Mouse (Mus musculus): ENCODE results near the gene Churc1. TPM values are rescaled to one million over a fixed set of nuclear protein-coding genes. Genes with fewer than 3 reads are reported as not detected.

Gene Churc1
- polyA plus RNA-seq, 1 experiment, result 25.6 TPM

DNA sequence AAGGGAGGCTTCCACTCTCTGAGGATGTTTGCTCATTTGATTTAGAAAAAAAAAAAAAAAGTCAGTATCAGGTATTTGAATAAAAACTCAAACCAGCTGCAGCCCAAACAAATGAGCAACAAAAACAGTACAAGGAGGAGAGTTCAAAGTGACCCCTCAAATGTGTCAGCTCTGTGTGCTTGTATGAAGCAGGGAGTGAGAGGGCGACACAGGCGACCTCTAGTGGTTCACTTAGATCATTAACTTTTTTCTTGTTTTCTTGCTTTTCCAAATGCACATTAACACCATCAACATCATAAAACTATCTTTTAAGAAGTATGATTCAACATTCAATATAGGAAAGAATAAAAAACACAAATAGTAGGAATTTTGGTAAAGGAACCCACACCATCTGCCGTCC is 67.4 kb downstream of the Churc1 start:
- 8% methylated on average over 3 of the region's 3 CpGs for WGBS
- Histone ChIP-seq H3K27ac (ENCODE audit: insufficient read depth, low read length) (no peak overlapping the region), H3K4me3 (ENCODE audit: extremely low read depth, insufficient read depth, insufficient read length) (no peak overlapping the region), H3K36me3 (ENCODE audit: control insufficient read depth, insufficient read depth, low read length) (no peaks in the 10 kb centered on the region), H3K27me3 (ENCODE audit: control insufficient read depth, insufficient read depth, low read length) (no peaks in the 10 kb centered on the region), H3K4me1 (ENCODE audit: control insufficient read depth, insufficient read depth, insufficient read length) (no peaks in the 10 kb centered on the region)
- TF ChIP-seq CTCF (IDR thresholded peaks at IDR 0.05; ENCODE audit: extremely low read depth, insufficient read depth, insufficient read length, insufficient replicate concordance) (peak; percentile 59; the same call in 1 of the 2 replicates), POLR2A (IDR thresholded peaks at IDR 0.05; ENCODE audit: low read depth, low read length) (no peak)
- DNase-seq (ENCODE audit: low read depth in 1 of 2, low spot score in 2 of 2), result peak in 1 of 2 experiments; percentile 22

Other genes with a start within 250 kb of the Churc1 start
- 15.3 and 17.3 TPM in 2 replicates for gene Plekhg3, start 234.6 kb upstream of the Churc1 start, polyA plus RNA-seq (2012; rRNA removed)
- gene Sptb, start 55.0 kb upstream of the Churc1 start, polyA plus RNA-seq (2012; rRNA removed), result 18.1 and 18.9 TPM in 2 replicates
- 18.7 and 19.8 TPM in 2 replicates for gene Fntb, start 51 bp downstream of the Churc1 start, polyA plus RNA-seq (2012; rRNA removed)
- gene Gpx2, start 30.0 kb downstream of the Churc1 start, polyA plus RNA-seq (2012; rRNA removed), result not detected in 2 replicates
- 0.89 and 1.5 TPM in 2 replicates for gene Rab15, start 57.4 kb downstream of the Churc1 start, polyA plus RNA-seq (2012; rRNA removed)
- gene Max, start 196.7 kb downstream of the Churc1 start, polyA plus RNA-seq (2012; rRNA removed), result 31.6 and 37.1 TPM in 2 replicates